Mouse (Mus musculus) urinary bladder, adult 18-20 months (tissue): ENCODE data around the gene Fam160b1.
A peak's percentile ranks its signal among the peaks of the same experiment; 100 is the strongest.

Source experiments
- DNase-seq, 2 experiments: peaks; one replicate each; pipeline ENCODE4 v3.0.0; 2022; ENCODE audit warnings: low spot score in 2 of 2, mixed read lengths in 2 of 2

Gene Fam160b1

GRCm38 (mm10) chr19:57343860-57344259 is 16.6 kb upstream of the Fam160b1 start:
- DNase-seq: no peak

GRCm38 (mm10) chr19:57344678-57345077 is 15.8 kb upstream of the Fam160b1 start:
- no peak for DNase-seq

GRCm38 (mm10) chr19:57349096-57349495 is 11.4 kb upstream of the Fam160b1 start:
- no peak for DNase-seq

GRCm38 (mm10) chr19:57352337-57352935 is 8.0 kb upstream of the Fam160b1 start:
- no peak for DNase-seq

- DNase-seq: no peak
Measured at GRCm38 (mm10) chr19:57353228-57353627, 7.3 kb upstream of the Fam160b1 start.

- DNase-seq: no peak
Measured at GRCm38 (mm10) chr19:57354050-57354449, 6.4 kb upstream of the Fam160b1 start.

- no peak for DNase-seq
Measured at GRCm38 (mm10) chr19:57354715-57355114, 5.8 kb upstream of the Fam160b1 start.

- DNase-seq: no peak
Measured at GRCm38 (mm10) chr19:57355451-57356251, 4.8 kb upstream of the Fam160b1 start.

- DNase-seq: no peak
Measured at GRCm38 (mm10) chr19:57356273-57356672, 4.2 kb upstream of the Fam160b1 start.

GRCm38 (mm10) chr19:57357244-57357643 is 3.2 kb upstream of the Fam160b1 start:
- no peak for DNase-seq

GRCm38 (mm10) chr19:57357811-57358210 is 2.7 kb upstream of the Fam160b1 start:
- no peak for DNase-seq

GRCm38 (mm10) chr19:57358322-57358721 is 2.2 kb upstream of the Fam160b1 start:
- DNase-seq: peak in 1 of 2 experiments; percentile 20

GRCm38 (mm10) chr19:57358836-57359598 is 1.5 kb upstream of the Fam160b1 start:
- DNase-seq: no peak

- no peak for DNase-seq
Measured at GRCm38 (mm10) chr19:57359701-57360326, 666 bp upstream of the Fam160b1 start.

GRCm38 (mm10) chr19:57361131-57361938 is 855 bp downstream of the Fam160b1 start:
- peak; percentile 30 to 68 for DNase-seq

GRCm38 (mm10) chr19:57361939-57362307 is 1.4 kb downstream of the Fam160b1 start:
- DNase-seq: no peak

- DNase-seq: no peak
Measured at GRCm38 (mm10) chr19:57362586-57362985, 2.1 kb downstream of the Fam160b1 start.

- no peak for DNase-seq
Measured at GRCm38 (mm10) chr19:57363076-57363475, 2.6 kb downstream of the Fam160b1 start.

GRCm38 (mm10) chr19:57363538-57363937 is 3.1 kb downstream of the Fam160b1 start:
- DNase-seq: no peak

GRCm38 (mm10) chr19:57364942-57365673 is 4.6 kb downstream of the Fam160b1 start:
- peak in 1 of 2 experiments; percentile 37 for DNase-seq
